Mouse (Mus musculus) layer of hippocampus, adult 8-10 months (tissue): Measurements from ENCODE around the gene Slc1a1. TPM values are rescaled to one million over a fixed set of nuclear protein-coding genes. Genes with fewer than 3 reads are reported as not detected.

Experiments
- DNase-seq, 2 experiments: peaks; one replicate each; pipeline ENCODE4 v3.0.0; 2022; ENCODE audit warnings: low spot score in 2 of 2
- total RNA-seq, 4 experiments: library from RNA; stranded (reverse); gene quantifications; 2 replicates each; pipeline ENCODE4 v1.2.4; 2022

The Slc1a1 gene
- total RNA-seq, 4 experiments from 2014 or later = 120 to 146 (median 132) TPM

GRCm38 (mm10) chr19:28915602-28916250, 80.9 kb downstream of the Slc1a1 start:
- no peak for DNase-seq

GRCm38 (mm10) chr19:28916492-28916891, 81.6 kb downstream of the Slc1a1 start:
- DNase-seq = no peak

GRCm38 (mm10) chr19:28917839-28918238, 83.0 kb downstream of the Slc1a1 start:
- no peak for DNase-seq

GRCm38 (mm10) chr19:28926366-28926765, 91.5 kb downstream of the Slc1a1 start:
- no peak for DNase-seq

- DNase-seq = no peak
Observed at GRCm38 (mm10) chr19:28927396-28927795, 92.5 kb downstream of the Slc1a1 start.

- no peak for DNase-seq
Observed at GRCm38 (mm10) chr19:28929034-28929433, 94.2 kb downstream of the Slc1a1 start.

- no peak for DNase-seq
Observed at GRCm38 (mm10) chr19:28934897-28935296, 100.0 kb downstream of the Slc1a1 start.

GRCm38 (mm10) chr19:28940135-28940874, 105.5 kb downstream of the Slc1a1 start:
- DNase-seq = no peak

GRCm38 (mm10) chr19:28941271-28941670, 106.4 kb downstream of the Slc1a1 start:
- no peak for DNase-seq

GRCm38 (mm10) chr19:28946782-28947181, 111.9 kb downstream of the Slc1a1 start:
- DNase-seq = peak in 1 of 2 experiments; percentile 17

GRCm38 (mm10) chr19:28947311-28947710, 112.5 kb downstream of the Slc1a1 start:
- no peak for DNase-seq

- DNase-seq = no peak
Observed at GRCm38 (mm10) chr19:28951251-28951650, 116.4 kb downstream of the Slc1a1 start.

GRCm38 (mm10) chr19:28963113-28963512, 128.3 kb downstream of the Slc1a1 start:
- no peak for DNase-seq

GRCm38 (mm10) chr19:28963513-28963841, 128.6 kb downstream of the Slc1a1 start:
- no peak for DNase-seq

Other genes with a start within 250 kb of the Slc1a1 start
- gene Glis3, start 155.0 kb upstream of the Slc1a1 start, total RNA-seq = 10 to 100 TPM; 25.6 to 29.4 (median 26.0) TPM
- gene Plpp6, start 128.9 kb downstream of the Slc1a1 start, total RNA-seq = 10 to 100 TPM; 50.5 to 57.9 (median 52.1) TPM
- 10 to 100 TPM in 1 of 4 experiments, 1 to 10 TPM in 3; 4.8 to 11.1 (median 6.9) TPM for gene 4430402I18Rik, start 132.8 kb downstream of the Slc1a1 start, total RNA-seq
- 100 to 1,000 TPM; 110 to 130 (median 117) TPM for gene Cdc37l1, start 155.3 kb downstream of the Slc1a1 start, total RNA-seq
- 10 to 100 TPM; 49.3 to 55.6 (median 52.0) TPM for gene Ak3, start 212.9 kb downstream of the Slc1a1 start, total RNA-seq